Mouse (Mus musculus) mesoderm, embryonic 11.5 days (tissue): Measurements from ENCODE around the gene Rad21l.
"Not testable (repeated sequence)": the region's sequence is repeated elsewhere in the genome, so short reads cannot be mapped to it uniquely, and the experiment has no call there.

Source experiments
- DNase-seq: peaks from one replicate; pipeline ENCODE4 v3.0.0-alpha.2; 2012; ENCODE audit warnings: low read depth, low spot score

Rad21l gene

GRCm38 (mm10) chr2:151629310-151629709 is 39.0 kb downstream of the Rad21l start:
- no peak for DNase-seq

- no peak for DNase-seq
Observed at GRCm38 (mm10) chr2:151628011-151628410, 40.3 kb downstream of the Rad21l start.

DNA sequence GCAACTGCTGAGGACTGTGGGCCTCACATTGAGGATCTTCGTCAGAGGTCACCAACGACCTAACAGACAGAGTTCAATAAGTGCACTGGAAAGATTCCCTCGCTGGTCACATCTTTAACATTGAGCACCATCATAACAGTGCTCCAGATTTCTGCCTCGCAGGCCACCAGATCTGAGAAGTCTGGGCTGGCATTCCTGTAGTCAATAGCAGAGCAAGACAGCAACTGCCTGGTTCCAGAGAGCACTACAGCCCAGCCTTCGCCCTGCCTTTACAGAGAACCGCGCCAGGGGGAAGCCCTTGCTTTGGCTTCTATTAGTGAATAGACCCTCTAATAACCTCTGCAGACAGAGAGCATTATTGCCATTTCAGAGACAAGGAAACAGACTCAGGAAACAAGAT is 42.0 kb downstream of the Rad21l start:
- DNase-seq = no peak

GRCm38 (mm10) chr2:151623776-151624175 is 44.6 kb downstream of the Rad21l start:
- DNase-seq = no peak

DNA sequence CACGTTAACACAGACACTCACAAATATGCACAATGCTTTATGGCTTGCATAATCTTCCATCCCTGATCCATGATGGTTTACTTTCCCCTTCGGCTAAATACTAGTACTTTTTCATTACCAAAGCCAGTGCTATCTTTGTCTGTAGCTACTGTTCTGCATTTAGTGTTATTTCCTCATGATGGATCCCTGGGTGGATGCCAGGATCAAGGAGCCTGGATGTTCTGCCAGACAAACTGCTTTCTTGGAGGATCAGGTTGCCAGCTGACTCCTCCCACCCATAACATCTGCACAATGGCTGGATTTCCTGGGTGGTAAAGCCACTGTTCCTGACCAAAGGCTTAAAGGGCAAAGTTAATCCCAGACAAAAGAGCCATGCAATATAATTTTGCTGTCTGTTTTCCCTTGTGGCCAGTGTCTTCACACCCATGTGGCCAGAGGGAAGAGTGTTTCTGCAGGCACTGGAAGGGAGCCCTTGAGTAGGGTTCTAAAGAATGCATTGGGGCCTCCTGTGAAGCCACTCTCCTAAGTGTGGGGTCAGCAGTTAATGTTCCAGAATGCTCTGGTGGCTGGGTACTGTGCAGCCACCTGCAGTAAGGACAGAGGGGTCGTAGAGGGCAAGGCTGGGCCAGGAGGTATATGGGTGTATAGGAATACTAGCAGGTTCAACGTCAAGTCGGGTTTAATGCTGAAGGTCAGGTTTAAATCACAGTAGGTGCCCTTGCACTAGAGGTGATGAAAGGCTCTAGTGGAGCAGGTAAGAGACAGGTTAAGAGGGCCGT is 51.6 kb downstream of the Rad21l start:
- DNase-seq = no peak

- not testable (repeated sequence) for DNase-seq
Observed at GRCm38 (mm10) chr2:151615779-151616178, 52.6 kb downstream of the Rad21l start.

DNA sequence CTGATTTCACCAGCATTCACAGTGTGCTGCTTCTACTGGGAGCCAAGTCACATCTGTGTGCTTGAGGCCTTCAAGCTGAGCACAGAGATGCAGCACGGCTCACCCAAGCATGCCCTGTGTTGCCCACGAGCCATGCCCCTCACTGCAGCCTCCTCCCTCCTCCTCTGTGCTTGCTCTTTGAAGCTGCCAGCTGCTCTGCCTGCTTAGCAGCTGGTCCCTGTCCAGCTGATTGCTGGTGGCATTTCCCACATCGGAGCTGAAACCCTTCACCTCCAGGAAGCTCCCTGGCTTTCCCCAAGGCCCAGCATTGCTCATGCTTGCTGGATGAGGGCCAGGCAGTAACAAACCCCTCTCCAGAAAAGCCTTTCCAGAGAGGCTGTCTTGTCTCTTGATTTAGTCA is 58.4 kb downstream of the Rad21l start:
- no peak for DNase-seq

DNA sequence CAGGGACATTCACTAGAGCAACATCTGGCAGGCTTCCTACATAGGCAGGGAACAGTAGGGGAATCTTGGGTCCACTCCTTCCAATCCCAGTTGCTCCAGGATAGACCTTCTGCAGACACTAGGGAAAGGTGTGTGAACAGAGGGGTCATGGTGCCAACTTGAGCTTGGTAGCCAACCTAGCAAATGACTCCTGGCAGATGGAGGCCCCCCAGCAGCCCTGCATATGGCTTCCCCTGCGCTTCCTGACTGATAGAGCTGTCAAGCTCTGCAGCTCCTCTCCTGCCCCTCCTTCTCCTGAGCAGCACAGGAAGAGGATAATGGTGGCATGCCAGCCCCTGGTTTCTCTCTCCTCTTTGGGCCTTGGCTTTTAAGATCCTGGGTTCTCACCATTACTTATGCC is 59.9 kb downstream of the Rad21l start:
- no peak for DNase-seq

- DNase-seq = peak; percentile 39
Observed at GRCm38 (mm10) chr2:151605437-151605987, 62.8 kb downstream of the Rad21l start.

DNA sequence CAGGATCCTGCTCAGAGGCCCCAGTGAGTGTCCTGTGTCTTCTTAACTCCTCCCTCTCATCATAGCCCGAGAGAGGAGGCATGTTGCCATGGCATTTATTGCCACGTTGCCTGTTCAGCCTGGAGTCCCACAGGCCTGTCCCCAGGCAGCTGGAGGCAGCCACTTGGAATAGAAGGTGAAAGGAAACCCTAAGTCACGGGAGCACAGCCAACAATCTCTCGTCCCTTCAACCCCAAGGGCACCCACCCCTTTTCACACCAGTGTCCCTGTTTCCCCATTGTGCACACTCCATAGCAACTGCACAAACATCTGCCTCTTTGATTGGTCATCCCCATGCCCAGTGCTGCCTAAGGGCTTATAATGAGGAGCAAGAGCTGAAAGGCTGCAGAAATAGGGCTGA is 64.7 kb downstream of the Rad21l start:
- peak; percentile 67 for DNase-seq

- DNase-seq = no peak
Observed at GRCm38 (mm10) chr2:151602106-151602505, 66.2 kb downstream of the Rad21l start.

GRCm38 (mm10) chr2:151598068-151598467 is 70.3 kb downstream of the Rad21l start:
- no peak for DNase-seq
